Mouse (Mus musculus): ENCODE data around the gene Prx. TPM values are rescaled to one million over a fixed set of nuclear protein-coding genes. Genes with fewer than 3 reads are reported as not detected.

The Prx gene
- 1 to 10 TPM; 4.1 to 5.9 TPM for total RNA-seq (2021)

GRCm38 (mm10) chr7:27499036-27499435, at the start of gene Prx:
Gene Prx (plus strand): TSS chr7:27499324.
- DNase-seq, result no peak

- no peak for DNase-seq
These were observed 47.8 kb upstream of the Prx start for GRCm38 (mm10) chr7:27451359-27451758.

- no peak for DNase-seq
These were observed 46.8 kb upstream of the Prx start for GRCm38 (mm10) chr7:27452206-27452770.

- no peak for DNase-seq
These were observed 44.5 kb upstream of the Prx start for GRCm38 (mm10) chr7:27454461-27455121.

GRCm38 (mm10) chr7:27455273-27455672, 43.9 kb upstream of the Prx start:
- DNase-seq, result no peak

GRCm38 (mm10) chr7:27458614-27459013, 40.5 kb upstream of the Prx start:
- no peak for DNase-seq

GRCm38 (mm10) chr7:27459640-27460039, 39.5 kb upstream of the Prx start:
- DNase-seq, result no peak

- DNase-seq, result no peak
These were observed 38.6 kb upstream of the Prx start for GRCm38 (mm10) chr7:27460477-27460876.

GRCm38 (mm10) chr7:27467648-27468047, 31.5 kb upstream of the Prx start:
- DNase-seq, result no peak

- no peak for DNase-seq
These were observed 27.6 kb upstream of the Prx start for GRCm38 (mm10) chr7:27471390-27472120.

- DNase-seq, result no peak
These were observed 26.5 kb upstream of the Prx start for GRCm38 (mm10) chr7:27472596-27472995.

GRCm38 (mm10) chr7:27473156-27473834, 25.8 kb upstream of the Prx start, which contains the start of gene Sertad3:
Gene Sertad3 (plus strand): TSS chr7:27473768.
- peak; percentile 100 for DNase-seq

GRCm38 (mm10) chr7:27473835-27474489, 25.2 kb upstream of the Prx start:
- no peak for DNase-seq

GRCm38 (mm10) chr7:27474490-27474954, 24.6 kb upstream of the Prx start:
- DNase-seq, result peak; percentile 99

GRCm38 (mm10) chr7:27475596-27475995, 23.5 kb upstream of the Prx start:
- DNase-seq, result no peak

- peak; percentile 36 for DNase-seq
These were observed 23.0 kb upstream of the Prx start for GRCm38 (mm10) chr7:27476098-27476635.

GRCm38 (mm10) chr7:27478561-27478960, 20.6 kb upstream of the Prx start:
- no peak for DNase-seq

GRCm38 (mm10) chr7:27479750-27480149, 19.4 kb upstream of the Prx start:
- DNase-seq, result no peak

- DNase-seq, result no peak
These were observed 18.6 kb upstream of the Prx start for GRCm38 (mm10) chr7:27480506-27480905.

GRCm38 (mm10) chr7:27480927-27481626, 18.0 kb upstream of the Prx start:
- no peak for DNase-seq

GRCm38 (mm10) chr7:27481627-27481969, 17.5 kb upstream of the Prx start:
- DNase-seq, result peak; percentile 92

- DNase-seq, result no peak
These were observed 15.3 kb upstream of the Prx start for GRCm38 (mm10) chr7:27483860-27484259.
